ENCODE assay signal across 25 mouse cellular contexts in the genomic region with DNA sequence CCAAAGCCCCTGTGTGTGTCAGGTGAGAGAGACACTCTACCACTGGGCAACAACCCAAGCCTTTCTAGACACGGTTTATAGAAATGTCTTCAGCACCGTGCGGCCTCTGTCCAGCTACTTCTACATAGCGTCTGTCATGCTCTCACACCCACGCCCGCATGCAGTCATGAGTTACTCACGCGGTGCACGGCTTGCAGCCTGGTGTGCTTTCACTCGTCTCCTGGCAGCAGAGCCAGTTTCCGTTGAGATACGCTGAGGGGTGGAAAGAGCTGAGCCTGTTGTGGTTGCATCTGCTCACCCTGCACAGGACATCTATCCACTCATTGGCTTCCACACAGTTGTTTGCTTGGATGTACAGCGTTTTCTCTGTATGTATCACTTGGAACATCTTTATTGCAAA. TPM values are rescaled to one million over a fixed set of nuclear protein-coding genes. Genes with fewer than 3 reads are reported as not detected.
DNase-seq lines count a peak whose midpoint lies in the region; ATAC-seq and TF ChIP-seq lines count a peak whose summit lies in the region.
"Had no signal": no experiment of that assay in that cellular context is flagged by ENCODE, and none has a peak within 500 bp of the region (broad histone marks: within the 10 kb centered on the region; RNA-seq: fewer than 3 reads in every experiment).

No protein-coding gene starts in this region.

- WGBS in heart, embryonic 11.5 days (ENCODE audit: insufficient replicate concordance), result 87% methylated on average over 13 of the region's 13 CpGs

- dilution Hi-C loops in CH12.LX (cut with MboI; ENCODE audit: extremely low pct_ligation_motif_present, extremely low pct_unique_long_range_greater_than_20kb, low sequenced_read_pairs), result no loop called here

- H3K9ac ChIP-seq in heart, embryonic 11.5 days (ENCODE audit: low read depth, low read length), result no peak overlapping the region
- no peak overlapping the region for H3K9ac ChIP-seq in CH12.LX (ENCODE audit: insufficient read depth, low read depth)
- H3K9ac ChIP-seq: embryonic facial prominence, embryonic 15.5 days; heart, embryonic 12.5 days had no signal

- no peak overlapping the region for H3K4me2 ChIP-seq in heart, embryonic 11.5 days
- H3K4me2 ChIP-seq in CH12.LX (ENCODE audit: insufficient read depth, low read depth, poor library complexity, severe bottlenecking), result no peak overlapping the region
- H3K4me2 ChIP-seq: embryonic facial prominence, embryonic 15.5 days; heart, embryonic 12.5 days had no signal

- H3K27ac ChIP-seq in heart, embryonic 11.5 days (ENCODE audit: low read depth, low read length), result no peak overlapping the region
- H3K27ac ChIP-seq in CH12.LX (ENCODE audit: insufficient read depth, low read depth), result no peak overlapping the region
- H3K27ac ChIP-seq: embryonic facial prominence, embryonic 15.5 days; forebrain, embryonic 10.5 days; heart, adult 2 months had no signal

- H3K36me3 ChIP-seq in heart, embryonic 11.5 days (ENCODE audit: control insufficient read depth, insufficient read depth, low read length), result peaks cover 2% of the 10 kb centered on the region; the same call in 1 of the 2 replicates
- peaks cover 28 to 55% of the 10 kb centered on the region in 2 experiments for H3K36me3 ChIP-seq in CH12.LX (replicated peaks in 1 of 2; ENCODE audit: control insufficient read depth in 1 of 2, insufficient read depth in 1 of 2, low read length in 1 of 2)

- no peak for ATAC-seq in heart, embryonic 11.5 days (replicated peaks; ENCODE audit: insufficient number of reproducible peaks, low FRiP score, low TSS enrichment)
- ATAC-seq: activated CD4-positive, CD25-positive, alpha-beta regulatory T cell, adult 4 months; forebrain, embryonic 14.5 days; hindbrain, embryonic 16.5 days; intestine, embryonic 16.5 days; Patski had no signal

- H3K9me3 ChIP-seq in heart, embryonic 11.5 days (replicated peaks; ENCODE audit: control insufficient read depth, low read length), result no peaks in the 10 kb centered on the region
- no peaks in the 10 kb centered on the region for H3K9me3 ChIP-seq in CH12.LX (replicated peaks; ENCODE audit: low read length)
- H3K9me3 ChIP-seq: embryonic facial prominence, embryonic 15.5 days; forebrain, embryonic 10.5 days; heart, embryonic 12.5 days had no signal

- H3K27me3 ChIP-seq in heart, embryonic 11.5 days (ENCODE audit: control insufficient read depth, insufficient read depth, low read length), result no peaks in the 10 kb centered on the region
- H3K27me3 ChIP-seq in CH12.LX (replicated peaks), result no peaks in the 10 kb centered on the region
- H3K27me3 ChIP-seq: embryonic facial prominence, embryonic 15.5 days; heart, embryonic 12.5 days; Patski had no signal

- in situ Hi-C loops in CH12.LX (cut with MboI; ENCODE audit: low pct_ligation_motif_present, low pct_unique_long_range_greater_than_20kb, low sequenced_read_pairs), result no loop called here

- H3K4me3 ChIP-seq in heart, embryonic 11.5 days (ENCODE audit: low read depth, low read length), result no peak overlapping the region
- H3K4me3 ChIP-seq in CH12.LX (replicated peaks in 1 of 3; ENCODE audit: low read depth in 2 of 3, low read length in 2 of 3, poor library complexity in 1 of 3), result no peak overlapping the region
- H3K4me3 ChIP-seq: embryonic facial prominence, embryonic 15.5 days; erythroblast, embryonic 14.5 days; forebrain, embryonic 10.5 days; heart, adult 2 months; heart, embryonic 12.5 days had no signal

- peak; percentile 85 for DNase-seq in heart, adult 11 months
- peak; percentile 44 to 52 for DNase-seq in left cerebral cortex, adult 18-20 months (ENCODE audit: low spot score in 2 of 2)
- DNase-seq in left cerebral cortex, postnatal 4 days, result no peak
- DNase-seq in CH12.LX (ENCODE audit: extremely low read depth), result peak; percentile 9
- no peak for DNase-seq in ovary, postnatal 14 days (ENCODE audit: low spot score)
- DNase-seq: adrenal gland, postnatal 25 days; cerebellum, adult 2 months; cerebellum, postnatal 10 days; embryo, embryonic 11 days; gastrocnemius, postnatal 10 days; heart, adult 2 months had no signal

- intact Hi-C loops in left cerebral cortex, postnatal 4 days (cut with DNase I), result no loop called here

- H3K79me2 ChIP-seq in CH12.LX (replicated peaks; ENCODE audit: control insufficient read depth, extremely low read depth, insufficient read depth, poor library complexity, severe bottlenecking), result no peaks in the 10 kb centered on the region

- no peak for TF ChIP-seq CTCF in CH12.LX (conservative IDR thresholded peaks at IDR 0.05 in 1 of 2, IDR thresholded peaks at IDR 0.05 in 1 of 2; ENCODE audit: low read depth in 2 of 2, low read length in 2 of 2)

- TF ChIP-seq POLR2A in CH12.LX (IDR thresholded peaks at IDR 0.05; ENCODE audit: low read depth, low read length), result no peak

- no peak for TF ChIP-seq EP300 in CH12.LX (IDR thresholded peaks at IDR 0.05; ENCODE audit: low read length)

- TF ChIP-seq RAD21 in CH12.LX (IDR thresholded peaks at IDR 0.05; ENCODE audit: low read depth, low read length), result no peak

- H3K4me1 ChIP-seq in heart, embryonic 11.5 days (ENCODE audit: control insufficient read depth, insufficient read depth, low read length), result no peaks in the 10 kb centered on the region
- H3K4me1 ChIP-seq in CH12.LX (ENCODE audit: control insufficient read depth in 1 of 2, insufficient read depth in 2 of 2), result peaks cover 2% of the 10 kb centered on the region in 2 experiments; a peak in 1 of 4 replicates
- H3K4me1 ChIP-seq: embryonic facial prominence, embryonic 15.5 days had no signal

TF ChIP-seq in CH12.LX, 34 proteins besides CTCF, POLR2A, EP300 and RAD21:
- TF ChIP-seq SMC3 (IDR thresholded peaks at IDR 0.05; ENCODE audit: low read depth, low read length) (no peak), MAFK (IDR thresholded peaks at IDR 0.05; ENCODE audit: insufficient replicate concordance, low read length) (no peak), GABPA (IDR thresholded peaks at IDR 0.05; ENCODE audit: insufficient replicate concordance, low read depth, low read length) (no peak), HCFC1 (IDR thresholded peaks at IDR 0.05; ENCODE audit: low read depth, low read length) (no peak), RCOR1 (conservative IDR thresholded peaks at IDR 0.05; ENCODE audit: low read depth, low read length) (no peak), TCF12 (IDR thresholded peaks at IDR 0.05; ENCODE audit: low read depth, low read length) (no peak), MAZ (IDR thresholded peaks at IDR 0.05; ENCODE audit: low read depth, low read length) (no peak), SIN3A (IDR thresholded peaks at IDR 0.05; ENCODE audit: low read length) (no peak), KAT2A (IDR thresholded peaks at IDR 0.05; ENCODE audit: insufficient replicate concordance, low read length) (no peak), TBP (conservative IDR thresholded peaks at IDR 0.05; ENCODE audit: low read depth, low read length) (no peak), CHD1 (IDR thresholded peaks at IDR 0.05; ENCODE audit: low read depth, low read length) (no peak), MEF2A (IDR thresholded peaks at IDR 0.05; ENCODE audit: borderline replicate concordance, low read depth, low read length) (no peak), JUND (conservative IDR thresholded peaks at IDR 0.05; ENCODE audit: low read depth, low read length) (no peak)

RNA-seq across cellular contexts. Expression of gene Gm28729, which starts 20.3 kb away (rescaled TPM):
- not detected in 2 replicates for polyA plus RNA-seq in heart, embryonic 11.5 days (2014; fragmentation: Nextera tagmentation; extraction: Ambion mirVana)
- total RNA-seq in left cerebral cortex, adult 18-20 months (2021), result under 1 TPM; 0.16 to 0.42 TPM
- total RNA-seq in left cerebral cortex, postnatal 4 days (2021), result under 1 TPM in 1 of 2 experiments, not detected in 1; 0.18 TPM
- total RNA-seq in CH12.LX (2012; rRNA removed) (not detected in 2 replicates), CH12.LX (2014; rRNA removed) (not detected in 2 replicates)
- not detected in 2 replicates for polyA plus RNA-seq in CH12.LX (2012; ENCODE audit: insufficient read length, low read depth)
- total RNA-seq: adrenal gland, postnatal 25 days; common myeloid progenitor, adult 5-6 weeks; heart, adult 2 months; heart, postnatal 25 days had no signal
- polyA plus RNA-seq: activated CD4-positive, CD25-positive, alpha-beta regulatory T cell, adult 4 months; embryonic facial prominence, embryonic 11.5 days; erythroblast, embryonic 14.5 days; forebrain, embryonic 10.5 days; heart, adult 2 months; heart, embryonic 12.5 days; heart, embryonic 16.5 days; intestine, embryonic 16.5 days; Patski had no signal

Comparison
In these comparisons a context has a peak if more than half of its experiments do, and no peak if none do; other contexts are left out.
1. DNase-seq: peak in heart, adult 11 months (single experiment), left cerebral cortex, adult 18-20 months (2 of 2) and CH12.LX (single experiment); none in left cerebral cortex, postnatal 4 days (single experiment) and ovary, postnatal 14 days (single experiment).